Mouse (Mus musculus): Measurements from ENCODE around the gene Dbp.

GRCm38 (mm10) chr7:45759400-45759799, 54.5 kb downstream of the Dbp start:
- TF ChIP-seq POLR2A (IDR thresholded peaks at IDR 0.05; ENCODE audit: extremely low read depth, insufficient read depth, low read length) (no peak), CTCF (IDR thresholded peaks at IDR 0.05; ENCODE audit: low read depth, low read length) (peak; percentile 19; the same call in 1 of the 2 replicates)

Measured in liver, adult 2 months (tissue).